Mouse (Mus musculus): ENCODE measurements around the gene Camk1d.

DNA sequence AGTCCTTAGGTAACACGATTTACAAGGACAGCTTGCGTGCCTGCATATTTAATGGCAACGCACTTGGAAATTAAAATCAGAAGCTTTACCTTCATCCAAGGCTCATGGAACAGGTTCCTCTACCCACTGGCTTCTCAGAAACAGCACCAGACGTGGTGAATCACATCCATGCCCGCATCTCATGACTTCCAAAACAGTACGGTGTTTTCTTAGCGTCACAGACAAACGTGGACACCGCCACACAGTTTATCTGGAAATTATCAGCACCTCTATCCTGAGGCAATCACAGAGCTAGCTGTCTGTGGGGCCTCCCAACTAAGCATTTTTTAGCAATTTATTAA is 38.2 kb downstream of the Camk1d start:
- TF ChIP-seq CTCF (IDR thresholded peaks at IDR 0.05; ENCODE audit: low read depth), result no peak
- no peak for TF ChIP-seq EP300 (optimal IDR thresholded peaks at IDR 0.05)
